ENCODE assay signal across 8 mouse cellular contexts in the genomic region with DNA sequence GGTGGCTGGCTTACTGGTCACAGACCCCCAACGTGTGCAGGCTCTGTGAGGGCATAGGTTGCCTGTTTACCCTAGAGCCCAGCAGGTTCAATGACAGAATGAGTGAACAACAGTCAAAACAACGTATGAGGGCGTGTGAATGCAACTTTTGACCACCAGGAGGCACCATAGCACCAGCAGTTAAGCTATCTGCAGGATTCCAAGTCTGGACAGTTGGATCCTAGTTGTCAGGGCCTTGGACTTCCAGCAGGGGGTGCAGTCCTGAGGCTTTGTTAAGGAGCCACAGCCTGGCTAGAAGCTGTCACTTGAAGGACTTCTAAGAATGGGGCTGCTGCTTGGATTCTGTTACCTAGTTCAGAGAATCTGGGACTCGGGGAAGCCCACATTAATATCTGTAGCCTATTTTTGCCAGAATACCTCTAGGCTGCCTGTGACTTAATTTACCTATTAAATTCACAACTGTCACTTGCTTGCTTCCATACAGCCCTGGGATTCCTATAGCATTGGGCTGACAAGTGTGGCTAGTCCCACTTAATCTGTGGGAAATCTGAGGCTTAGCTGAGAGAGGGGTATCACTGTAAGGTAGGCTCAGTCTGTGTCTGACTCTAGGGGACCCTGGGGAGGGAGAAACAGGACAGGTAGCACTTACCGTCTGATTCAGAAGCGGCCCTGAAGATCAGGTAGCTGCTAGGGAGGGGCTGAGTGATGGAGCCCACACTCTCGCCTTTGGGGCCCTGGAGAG. TPM values are rescaled to one million over a fixed set of nuclear protein-coding genes. Genes with fewer than 3 reads are reported as not detected.
DNase-seq lines count a peak whose midpoint lies in the region; ATAC-seq and TF ChIP-seq lines count a peak whose summit lies in the region.

No protein-coding gene starts in this region.

- no peak overlapping the region for H3K27ac ChIP-seq in cerebellum, adult 2 months (ENCODE audit: insufficient read depth, low read length)
- H3K27ac ChIP-seq in lung, embryonic 16.5 days (ENCODE audit: low read length): no peak overlapping the region

- no peaks in the 10 kb centered on the region; the same call in 1 of the 2 replicates for H3K27me3 ChIP-seq in cerebellum, adult 2 months (ENCODE audit: control insufficient read depth, insufficient read depth, low read length)
- no peaks in the 10 kb centered on the region for H3K27me3 ChIP-seq in lung, embryonic 16.5 days (ENCODE audit: control insufficient read depth, insufficient read depth, low read depth, low read length)

- DNase-seq in MEL-GATA-1-ER (ENCODE audit: extremely low read depth, low read depth): peak; percentile 77
- DNase-seq in cerebellum, adult 2 months: peak; percentile 86 to 90
- peak; percentile 95 for DNase-seq in forelimb bud, embryonic 11.5 days (ENCODE audit: low read depth, low spot score)
- DNase-seq in layer of hippocampus, adult 8-10 months (ENCODE audit: low spot score in 2 of 2): peak; percentile 89 to 97
- DNase-seq in ovary, postnatal 14 days (ENCODE audit: low spot score): peak; percentile 93
- peak; percentile 81 to 92 for DNase-seq in thymus, postnatal 10 days (ENCODE audit: low spot score in 2 of 2)

- no peak overlapping the region for H3K9ac ChIP-seq in lung, embryonic 16.5 days (ENCODE audit: low read length)

- H3K36me3 ChIP-seq in lung, embryonic 16.5 days (ENCODE audit: control insufficient read depth, insufficient read depth, low read length): peaks cover 45% of the 10 kb centered on the region

- no peaks in the 10 kb centered on the region for H3K4me1 ChIP-seq in cerebellum, adult 2 months (ENCODE audit: control insufficient read depth, insufficient read depth, low read length)
- no peaks in the 10 kb centered on the region for H3K4me1 ChIP-seq in lung, embryonic 16.5 days (replicated peaks; ENCODE audit: control insufficient read depth, insufficient read depth, low read length)

- TF ChIP-seq CTCF in cerebellum, adult 2 months (IDR thresholded peaks at IDR 0.05; ENCODE audit: borderline replicate concordance, insufficient read depth, low read depth, low read length): peak; percentile 98

- TF ChIP-seq POLR2A in cerebellum, adult 2 months (IDR thresholded peaks at IDR 0.05; ENCODE audit: borderline replicate concordance, insufficient read depth, low read length): no peak

- no peak overlapping the region for H3K4me3 ChIP-seq in cerebellum, adult 2 months (replicated peaks; ENCODE audit: insufficient read depth, low read depth, low read length)
- no peak overlapping the region for H3K4me3 ChIP-seq in lung, embryonic 16.5 days (ENCODE audit: low read length)

- WGBS in cerebellum, adult 2 months: 39% methylated on average over 7 of the region's 7 CpGs
- 33% methylated on average over 7 of the region's 7 CpGs for WGBS in lung, embryonic 16.5 days

- no peak overlapping the region for H3K4me2 ChIP-seq in lung, embryonic 16.5 days (ENCODE audit: low read depth, low read length)

- H3K9me3 ChIP-seq in lung, embryonic 16.5 days (ENCODE audit: control insufficient read depth, low read length): no peaks in the 10 kb centered on the region

- ATAC-seq in hematopoietic stem cell, adult 5-6 weeks (replicated peaks in 1 of 2; ENCODE audit: insufficient read depth in 1 of 2, low FRiP score in 2 of 2, low TSS enrichment in 1 of 2, low read depth in 1 of 2, poor library complexity in 2 of 2, severe bottlenecking in 2 of 2): peak; percentile 93 to 96
- ATAC-seq in lung, embryonic 16.5 days (ENCODE audit: low read depth): peak; percentile 84

RNA-seq across cellular contexts. Expression of gene Tnfrsf23, which starts 21.2 kb away (rescaled TPM):
- polyA plus RNA-seq in cerebellum, adult 2 months (2012; rRNA removed): 1.5 and 3.1 TPM in 2 replicates
- 0.10 and 1.1 TPM in 2 replicates for total RNA-seq in hematopoietic stem cell, adult 5-6 weeks (2017)
- 1 to 10 TPM; 1.3 to 2.7 (median 2.0) TPM for total RNA-seq in layer of hippocampus, adult 8-10 months (2022)
- 1.5 and 1.9 TPM in 2 replicates for polyA plus RNA-seq in lung, embryonic 16.5 days (2015; fragmentation: Nextera tagmentation; extraction: Ambion mirVana)

RNA-seq across cellular contexts. Expression of gene Osbpl5, which starts 49.9 kb away (rescaled TPM):
- 32.4 and 35.6 TPM in 2 replicates for polyA plus RNA-seq in cerebellum, adult 2 months (2012; rRNA removed)
- 14.9 and 28.2 TPM in 2 replicates for total RNA-seq in hematopoietic stem cell, adult 5-6 weeks (2017)
- 10 to 100 TPM; 20.0 to 24.8 (median 22.7) TPM for total RNA-seq in layer of hippocampus, adult 8-10 months (2022)
- polyA plus RNA-seq in lung, embryonic 16.5 days (2015; fragmentation: Nextera tagmentation; extraction: Ambion mirVana): 45.5 and 48.3 TPM in 2 replicates

RNA-seq across cellular contexts. Expression of gene Tnfrsf22, which starts 57.4 kb away (rescaled TPM):
- 3.6 and 3.8 TPM in 2 replicates for polyA plus RNA-seq in cerebellum, adult 2 months (2012; rRNA removed)
- total RNA-seq in hematopoietic stem cell, adult 5-6 weeks (2017): 3.8 and 4.3 TPM in 2 replicates
- 1 to 10 TPM; 1.7 to 2.6 (median 2.2) TPM for total RNA-seq in layer of hippocampus, adult 8-10 months (2022)
- 5.8 and 6.3 TPM in 2 replicates for polyA plus RNA-seq in lung, embryonic 16.5 days (2015; fragmentation: Nextera tagmentation; extraction: Ambion mirVana)

RNA-seq across cellular contexts. Expression of gene Mrgprg, which starts 59.9 kb away (rescaled TPM):
- not detected in 2 replicates for polyA plus RNA-seq in cerebellum, adult 2 months (2012; rRNA removed)
- not detected in 2 replicates for total RNA-seq in hematopoietic stem cell, adult 5-6 weeks (2017)
- not detected for total RNA-seq in layer of hippocampus, adult 8-10 months (2022)
- polyA plus RNA-seq in lung, embryonic 16.5 days (2015; fragmentation: Nextera tagmentation; extraction: Ambion mirVana): not detected in 2 replicates
